Mouse (Mus musculus): ENCODE data around the gene Pcsk2. TPM values are rescaled to one million over a fixed set of nuclear protein-coding genes. Genes with fewer than 3 reads are reported as not detected.

Gene Pcsk2
- polyA plus RNA-seq, 1 experiment from 2014 or later: 1.7 TPM

GRCm38 (mm10) chr2:143806924-143807664 lies 261.1 kb downstream of the Pcsk2 start:
- no peak overlapping the region for H3K4me3 ChIP-seq (ENCODE audit: low read length)
- WGBS: 69% methylated on average over 9 of the region's 9 CpGs
- no peak overlapping the region for H3K9ac ChIP-seq (replicated peaks; ENCODE audit: low read length)
- H3K9me3 ChIP-seq (ENCODE audit: low read length): no peaks in the 10 kb centered on the region
- H3K4me1 ChIP-seq (ENCODE audit: insufficient read depth, low read length): peaks cover 12% of the 10 kb centered on the region
- no peaks in the 10 kb centered on the region for H3K27me3 ChIP-seq (ENCODE audit: insufficient read depth, low read length)
- H3K36me3 ChIP-seq (ENCODE audit: insufficient read depth, low read length): no peaks in the 10 kb centered on the region
- peak overlapping the region; percentile 3; the same call in 1 of the 2 replicates for H3K27ac ChIP-seq (ENCODE audit: low read length)
- ATAC-seq (ENCODE audit: low FRiP score, low TSS enrichment): peak; percentile 66
- H3K4me2 ChIP-seq (replicated peaks; ENCODE audit: low read depth, low read length): peak overlapping the region; percentile 20

GRCm38 (mm10) chr2:143808789-143809188 lies 262.8 kb downstream of the Pcsk2 start:
- ATAC-seq (ENCODE audit: low FRiP score, low TSS enrichment): no peak
- no peak overlapping the region for H3K4me3 ChIP-seq (ENCODE audit: low read length)
- H3K4me2 ChIP-seq (replicated peaks; ENCODE audit: low read depth, low read length): no peak overlapping the region
- no peaks in the 10 kb centered on the region for H3K27me3 ChIP-seq (ENCODE audit: insufficient read depth, low read length)
- H3K9ac ChIP-seq (replicated peaks; ENCODE audit: low read length): no peak overlapping the region
- peaks cover 12% of the 10 kb centered on the region for H3K4me1 ChIP-seq (ENCODE audit: insufficient read depth, low read length)
- no peaks in the 10 kb centered on the region for H3K36me3 ChIP-seq (ENCODE audit: insufficient read depth, low read length)
- H3K27ac ChIP-seq (ENCODE audit: low read length): no peak overlapping the region
- no peaks in the 10 kb centered on the region for H3K9me3 ChIP-seq (ENCODE audit: low read length)
- WGBS: 71% methylated on average over 5 of the region's 5 CpGs

- H3K9ac ChIP-seq (replicated peaks; ENCODE audit: low read length): no peak overlapping the region
- H3K4me1 ChIP-seq (ENCODE audit: insufficient read depth, low read length): no peaks in the 10 kb centered on the region
- H3K36me3 ChIP-seq (ENCODE audit: insufficient read depth, low read length): no peaks in the 10 kb centered on the region
- H3K4me2 ChIP-seq (replicated peaks; ENCODE audit: low read depth, low read length): no peak overlapping the region
- H3K9me3 ChIP-seq (ENCODE audit: low read length): no peaks in the 10 kb centered on the region
- no peak overlapping the region for H3K27ac ChIP-seq (ENCODE audit: low read length)
- 17% methylated on average over 4 of the region's 4 CpGs for WGBS
- no peaks in the 10 kb centered on the region for H3K27me3 ChIP-seq (ENCODE audit: insufficient read depth, low read length)
- H3K4me3 ChIP-seq (ENCODE audit: low read length): no peak overlapping the region
- ATAC-seq (ENCODE audit: low FRiP score, low TSS enrichment): peak; percentile 41; the same call in 1 of the 2 replicates
Measured at GRCm38 (mm10) chr2:143812262-143812661, 266.3 kb downstream of the Pcsk2 start.

- Histone ChIP-seq H3K9ac (replicated peaks; ENCODE audit: low read length) (no peak overlapping the region), H3K4me1 (ENCODE audit: insufficient read depth, low read length) (no peaks in the 10 kb centered on the region), H3K27ac (ENCODE audit: low read length) (no peak overlapping the region), H3K4me2 (replicated peaks; ENCODE audit: low read depth, low read length) (no peak overlapping the region), H3K36me3 (ENCODE audit: insufficient read depth, low read length) (no peaks in the 10 kb centered on the region), H3K9me3 (ENCODE audit: low read length) (no peaks in the 10 kb centered on the region), H3K27me3 (ENCODE audit: insufficient read depth, low read length) (no peaks in the 10 kb centered on the region), H3K4me3 (ENCODE audit: low read length) (no peak overlapping the region)
- no peak for ATAC-seq (ENCODE audit: low FRiP score, low TSS enrichment)
- 82% methylated on average over 11 of the region's 11 CpGs for WGBS
Measured at GRCm38 (mm10) chr2:143813461-143813860, 267.5 kb downstream of the Pcsk2 start.

- Histone ChIP-seq H3K4me2 (replicated peaks; ENCODE audit: low read depth, low read length) (no peak overlapping the region), H3K4me1 (ENCODE audit: insufficient read depth, low read length) (0 out of 2 replicates have a peak, but pooled peaks cover 10% of the 10 kb centered on the region), H3K9me3 (ENCODE audit: low read length) (no peaks in the 10 kb centered on the region), H3K27me3 (ENCODE audit: insufficient read depth, low read length) (no peaks in the 10 kb centered on the region), H3K9ac (replicated peaks; ENCODE audit: low read length) (no peak overlapping the region), H3K36me3 (ENCODE audit: insufficient read depth, low read length) (no peaks in the 10 kb centered on the region), H3K27ac (ENCODE audit: low read length) (no peak overlapping the region), H3K4me3 (ENCODE audit: low read length) (no peak overlapping the region)
- WGBS: 59% methylated on average over 17 of the region's 17 CpGs
- ATAC-seq (ENCODE audit: low FRiP score, low TSS enrichment): 0 out of 2 replicates have a peak, but pooled peaks have one; percentile 6
Measured at GRCm38 (mm10) chr2:143831645-143832044, 285.7 kb downstream of the Pcsk2 start.

- Histone ChIP-seq H3K27ac (ENCODE audit: low read length) (no peak overlapping the region), H3K36me3 (ENCODE audit: insufficient read depth, low read length) (no peaks in the 10 kb centered on the region), H3K27me3 (ENCODE audit: insufficient read depth, low read length) (no peaks in the 10 kb centered on the region), H3K9ac (replicated peaks; ENCODE audit: low read length) (no peak overlapping the region), H3K4me3 (ENCODE audit: low read length) (no peak overlapping the region), H3K9me3 (ENCODE audit: low read length) (no peaks in the 10 kb centered on the region), H3K4me2 (replicated peaks; ENCODE audit: low read depth, low read length) (no peak overlapping the region), H3K4me1 (ENCODE audit: insufficient read depth, low read length) (peaks cover 13% of the 10 kb centered on the region; the same call in 1 of the 2 replicates)
- WGBS: 72% methylated on average over 5 of the region's 5 CpGs
- ATAC-seq (ENCODE audit: low FRiP score, low TSS enrichment): no peak
Measured at GRCm38 (mm10) chr2:143832721-143833120, 286.8 kb downstream of the Pcsk2 start.

GRCm38 (mm10) chr2:143834082-143834481 lies 288.1 kb downstream of the Pcsk2 start:
- WGBS: 22% methylated on average over 6 of the region's 6 CpGs

GRCm38 (mm10) chr2:143835820-143836219 lies 289.9 kb downstream of the Pcsk2 start:
- Histone ChIP-seq H3K4me1 (ENCODE audit: insufficient read depth, low read length) (peaks cover 13% of the 10 kb centered on the region; the same call in 1 of the 2 replicates), H3K27me3 (ENCODE audit: insufficient read depth, low read length) (no peaks in the 10 kb centered on the region), H3K36me3 (ENCODE audit: insufficient read depth, low read length) (no peaks in the 10 kb centered on the region), H3K9ac (replicated peaks; ENCODE audit: low read length) (no peak overlapping the region), H3K4me2 (replicated peaks; ENCODE audit: low read depth, low read length) (no peak overlapping the region), H3K9me3 (ENCODE audit: low read length) (no peaks in the 10 kb centered on the region), H3K27ac (ENCODE audit: low read length) (no peak overlapping the region), H3K4me3 (ENCODE audit: low read length) (no peak overlapping the region)
- WGBS: 85% methylated on average over 7 of the region's 7 CpGs
- no peak for ATAC-seq (ENCODE audit: low FRiP score, low TSS enrichment)

More at GRCm38 (mm10) chr2:143834082-143834481, 288.1 kb downstream of the Pcsk2 start:
- peaks cover 13% of the 10 kb centered on the region; the same call in 1 of the 2 replicates for H3K4me1 ChIP-seq (ENCODE audit: insufficient read depth, low read length)
- H3K9ac ChIP-seq (replicated peaks; ENCODE audit: low read length): peak overlapping the region; percentile 19; the same call in 1 of the 2 replicates
- no peaks in the 10 kb centered on the region for H3K27me3 ChIP-seq (ENCODE audit: insufficient read depth, low read length)
- ATAC-seq (ENCODE audit: low FRiP score, low TSS enrichment): peak; percentile 69
- H3K27ac ChIP-seq (ENCODE audit: low read length): peak overlapping the region; percentile 4; the same call in 1 of the 2 replicates
- no peak overlapping the region for H3K4me3 ChIP-seq (ENCODE audit: low read length)
- H3K36me3 ChIP-seq (ENCODE audit: insufficient read depth, low read length): no peaks in the 10 kb centered on the region
- no peaks in the 10 kb centered on the region for H3K9me3 ChIP-seq (ENCODE audit: low read length)
- no peak overlapping the region for H3K4me2 ChIP-seq (replicated peaks; ENCODE audit: low read depth, low read length)

- WGBS: 1% methylated on average over 8 of the region's 8 CpGs
- Histone ChIP-seq H3K9me3 (ENCODE audit: low read length) (no peaks in the 10 kb centered on the region), H3K4me3 (ENCODE audit: low read length) (peak overlapping the region; percentile 26), H3K4me1 (ENCODE audit: insufficient read depth, low read length) (peaks cover 13% of the 10 kb centered on the region; the same call in 1 of the 2 replicates), H3K27ac (ENCODE audit: low read length) (no peak overlapping the region), H3K9ac (replicated peaks; ENCODE audit: low read length) (0 out of 2 replicates have a peak overlapping the region, but pooled peaks have one; percentile 37), H3K4me2 (replicated peaks; ENCODE audit: low read depth, low read length) (peak overlapping the region; percentile 52), H3K27me3 (ENCODE audit: insufficient read depth, low read length) (no peaks in the 10 kb centered on the region), H3K36me3 (ENCODE audit: insufficient read depth, low read length) (no peaks in the 10 kb centered on the region)
- peak; percentile 56; the same call in 1 of the 2 replicates for ATAC-seq (ENCODE audit: low FRiP score, low TSS enrichment)
Measured at GRCm38 (mm10) chr2:143837291-143837701, 291.3 kb downstream of the Pcsk2 start.

- no peak overlapping the region for H3K27ac ChIP-seq (ENCODE audit: low read length)
- H3K36me3 ChIP-seq (ENCODE audit: insufficient read depth, low read length): no peaks in the 10 kb centered on the region
- H3K4me1 ChIP-seq (ENCODE audit: insufficient read depth, low read length): peaks cover 12% of the 10 kb centered on the region; the same call in 1 of the 2 replicates
- no peak overlapping the region for H3K9ac ChIP-seq (replicated peaks; ENCODE audit: low read length)
- no peak overlapping the region for H3K4me3 ChIP-seq (ENCODE audit: low read length)
- no peaks in the 10 kb centered on the region for H3K27me3 ChIP-seq (ENCODE audit: insufficient read depth, low read length)
- H3K9me3 ChIP-seq (ENCODE audit: low read length): no peaks in the 10 kb centered on the region
- WGBS: 52% methylated on average over 5 of the region's 5 CpGs
- no peak for ATAC-seq (ENCODE audit: low FRiP score, low TSS enrichment)
- no peak overlapping the region for H3K4me2 ChIP-seq (replicated peaks; ENCODE audit: low read depth, low read length)
Measured at GRCm38 (mm10) chr2:143838698-143839097, 292.7 kb downstream of the Pcsk2 start.
